Mouse (Mus musculus) embryonic facial prominence, embryonic 10.5 days (tissue): Measurements from ENCODE around the gene Rhbg. TPM values are rescaled to one million over a fixed set of nuclear protein-coding genes. Genes with fewer than 3 reads are reported as not detected.

Source experiments
- DNase-seq: peaks from one replicate; pipeline ENCODE4 v3.0.0-alpha.2; 2017; ENCODE audit warnings: low spot score
- H3K27ac ChIP-seq: fragments of 300-500 bp; sonication (generic); replicated peaks from 2 replicates; pipeline ENCODE4 v1.5.1; 2016; ENCODE audit warnings: mild to moderate bottlenecking
- H3K27me3 ChIP-seq: fragments of 300-500 bp; sonication (generic); replicated peaks from 2 replicates; pipeline ENCODE4 v1.6.1; 2016; ENCODE audit warnings: low read depth, mild to moderate bottlenecking; ENCODE audit not compliant: poor library complexity, severe bottlenecking
- H3K36me3 ChIP-seq: fragments of 300-500 bp; sonication (generic); replicated peaks from 2 replicates; pipeline ENCODE4 v1.6.1; 2016; ENCODE audit warnings: mild to moderate bottlenecking, moderate library complexity
- H3K4me1 ChIP-seq: fragments of 300-500 bp; sonication (generic); 2 replicates; pipeline ENCODE4 v1.6.1; 2016
- H3K4me3 ChIP-seq: fragments of 300-500 bp; sonication (generic); 2 replicates; pipeline ENCODE4 v1.5.1; 2016; ENCODE audit warnings: mild to moderate bottlenecking, moderate library complexity
- H3K9me3 ChIP-seq: fragments of 300-500 bp; sonication (generic); 2 replicates; pipeline ENCODE4 v1.6.1; 2016; ENCODE audit warnings: mild to moderate bottlenecking
- WGBS: fragments of 180-500 bp; shearing (Covaris S2); methylation state at CpG from one replicate; pipeline ENCODE4 v1.1.7; 2016; 5-methylcytosine and 5-hydroxymethylcytosine counted together
- polyA plus RNA-seq: library from polyadenylated mRNA; unstranded; fragments of >200 nt; fragmentation: Nextera tagmentation; extraction: Ambion mirVana; gene quantifications from 2 replicates; pipeline ENCODE4 v1.2.1, GENCODE M21; 2016

The Rhbg gene
- polyA plus RNA-seq, 1 experiment from 2014 or later, result 0.17 TPM

DNA sequence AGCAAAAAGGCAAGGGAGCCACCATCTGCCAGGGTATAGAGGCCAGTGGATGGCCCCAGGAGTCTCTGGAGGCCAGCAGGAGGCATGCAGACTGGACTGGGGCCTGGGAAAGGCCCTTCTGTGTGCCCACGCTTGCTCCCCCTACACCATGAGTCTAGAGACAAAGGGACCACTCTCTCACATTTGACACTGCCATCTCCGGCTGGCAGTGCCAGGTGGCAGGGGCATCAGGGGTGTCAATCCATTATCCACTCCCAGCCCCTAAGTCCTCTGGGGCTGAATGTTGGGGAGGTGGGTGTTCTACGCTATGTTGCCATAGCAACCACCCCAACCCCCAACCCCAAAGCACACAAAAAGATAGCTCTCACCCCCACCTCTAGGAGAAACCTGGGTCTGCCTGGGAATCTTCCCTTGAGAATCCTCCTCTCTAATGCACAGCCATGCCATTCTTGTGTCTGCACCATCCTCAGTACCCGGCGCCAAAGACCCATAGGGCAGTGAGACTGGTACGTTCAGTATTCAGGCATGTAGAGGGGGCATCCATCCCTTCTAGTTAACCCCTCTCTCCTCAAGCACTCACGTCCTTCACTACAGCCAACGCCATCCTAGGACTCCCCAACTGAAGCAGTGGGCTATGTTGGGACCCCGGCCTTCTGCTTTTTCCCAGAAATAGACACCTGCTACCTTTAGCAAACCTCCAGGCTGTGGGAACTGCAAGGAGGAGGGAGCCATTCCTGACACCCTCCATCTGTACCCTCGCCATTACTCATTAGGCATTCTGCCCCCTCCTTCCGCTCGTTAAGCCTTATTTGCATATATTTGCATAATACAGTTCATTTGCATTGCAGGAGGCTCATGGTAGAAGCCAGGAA, 32.8 kb downstream of the Rhbg start:
- H3K4me1 ChIP-seq, result peaks cover 7% of the 10 kb centered on the region
- H3K27me3 ChIP-seq, result peaks cover 99% of the 10 kb centered on the region
- 58% methylated on average over 12 of the region's 12 CpGs for WGBS
- no peak overlapping the region for H3K27ac ChIP-seq
- no peaks in the 10 kb centered on the region for H3K36me3 ChIP-seq
- no peak for DNase-seq
- H3K4me3 ChIP-seq, result no peak overlapping the region
- no peaks in the 10 kb centered on the region for H3K9me3 ChIP-seq

DNA sequence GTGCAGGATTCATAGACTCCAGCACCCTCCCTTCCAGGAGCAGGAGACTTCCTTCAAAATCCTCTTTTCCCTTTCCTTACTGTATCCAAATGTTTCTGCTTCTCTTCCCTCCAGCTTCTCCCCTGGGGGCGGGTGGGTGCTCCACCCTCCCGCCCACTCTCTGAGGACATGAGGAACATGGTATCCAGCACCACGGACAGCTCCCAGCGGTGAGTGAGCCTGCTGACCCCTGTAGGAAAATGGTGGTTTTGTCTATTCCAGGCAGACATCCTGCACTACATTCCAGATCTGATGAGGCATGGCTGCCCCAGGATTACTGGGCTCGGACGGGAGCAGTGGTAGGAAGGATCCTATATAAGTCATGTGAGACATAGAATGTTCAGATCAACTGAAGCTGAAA, 33.7 kb downstream of the Rhbg start:
- Histone ChIP-seq H3K27me3 (peaks cover 100% of the 10 kb centered on the region), H3K36me3 (no peaks in the 10 kb centered on the region), H3K9me3 (no peaks in the 10 kb centered on the region), H3K4me3 (no peak overlapping the region), H3K4me1 (peaks cover 7% of the 10 kb centered on the region; the same call in 1 of the 2 replicates), H3K27ac (no peak overlapping the region)
- peak; percentile 87 for DNase-seq
- whole genome bisulfite sequencing, result 3% methylated on average over 6 of the region's 6 CpGs

DNA sequence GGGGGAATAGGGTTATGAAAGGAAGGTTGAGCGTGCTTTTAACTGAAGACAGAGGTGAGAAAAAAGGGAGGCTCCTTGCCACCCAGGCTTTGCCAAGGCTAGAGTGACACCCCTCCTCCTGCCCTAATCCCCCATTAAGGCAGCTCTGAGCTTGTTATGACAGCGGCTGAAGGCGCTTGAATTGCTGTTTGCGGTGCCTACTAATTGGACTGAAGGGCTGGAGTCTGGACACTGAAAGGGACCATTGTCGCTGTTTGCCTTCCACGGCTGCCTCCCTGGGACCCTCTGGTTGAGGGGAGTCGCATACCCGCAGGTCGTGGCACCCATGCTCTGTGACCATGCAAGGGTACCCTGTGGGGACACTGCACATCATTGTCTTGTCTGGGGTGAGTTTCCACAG, 34.6 kb downstream of the Rhbg start:
- Histone ChIP-seq H3K4me1 (peaks cover 16% of the 10 kb centered on the region), H3K36me3 (no peaks in the 10 kb centered on the region), H3K27ac (no peak overlapping the region), H3K9me3 (no peaks in the 10 kb centered on the region), H3K27me3 (peaks cover 100% of the 10 kb centered on the region), H3K4me3 (0 out of 2 replicates have a peak overlapping the region, but pooled peaks have one; percentile 5)
- DNase-seq, result no peak
- 11% methylated on average over 9 of the region's 9 CpGs for WGBS

GRCm38 (mm10) chr3:88217679-88218078, 36.8 kb downstream of the Rhbg start:
- Histone ChIP-seq H3K27me3 (peaks cover 100% of the 10 kb centered on the region), H3K4me1 (peaks cover 24% of the 10 kb centered on the region), H3K4me3 (no peak overlapping the region), H3K27ac (no peak overlapping the region), H3K36me3 (no peaks in the 10 kb centered on the region), H3K9me3 (no peaks in the 10 kb centered on the region)
- 30% methylated on average over 1 of the region's 2 CpGs for WGBS
- DNase-seq, result no peak

DNA sequence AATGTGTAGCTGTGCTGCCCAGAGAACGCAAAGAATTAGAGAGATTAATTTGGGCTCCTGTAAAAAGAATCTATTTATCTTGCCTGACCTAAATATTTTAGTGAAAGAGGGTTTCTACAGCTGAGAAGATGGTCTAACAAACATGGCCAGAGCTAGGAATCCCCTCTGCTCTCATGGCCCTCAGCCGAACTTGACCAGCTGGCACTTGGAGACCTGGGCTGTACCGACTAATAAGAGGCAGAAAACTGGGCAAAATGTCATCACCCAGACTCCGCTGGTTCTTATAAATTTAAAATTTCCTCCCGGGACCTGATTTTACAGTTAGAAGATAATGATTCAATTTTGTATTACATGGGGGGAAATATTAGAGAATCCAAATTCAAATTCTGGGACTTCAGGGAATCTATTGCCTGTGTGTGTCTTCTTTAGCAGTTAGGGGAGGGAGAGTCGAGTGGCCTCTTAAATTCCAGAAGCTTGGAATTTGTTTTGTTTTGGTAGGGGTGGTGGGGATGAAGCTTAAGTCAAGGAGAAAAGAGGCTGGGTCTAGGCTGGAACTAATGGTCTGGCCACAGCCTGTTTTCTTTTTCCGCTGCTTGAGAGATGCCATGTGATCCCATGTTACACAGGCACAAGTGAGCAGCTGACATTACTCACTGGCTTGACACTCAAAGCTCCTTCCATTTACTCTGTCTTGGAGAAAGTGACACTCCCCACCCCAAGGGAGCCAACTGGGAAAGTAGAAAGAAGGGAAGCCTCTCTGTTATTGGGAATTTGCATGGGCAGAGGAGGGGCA, 37.8 kb downstream of the Rhbg start:
- H3K4me3 ChIP-seq, result peak overlapping the region; percentile 42; the same call in 1 of the 2 replicates
- 7% methylated on average over 7 of the region's 7 CpGs for WGBS
- H3K27ac ChIP-seq, result no peak overlapping the region
- no peaks in the 10 kb centered on the region for H3K36me3 ChIP-seq
- peaks cover 24% of the 10 kb centered on the region for H3K4me1 ChIP-seq
- DNase-seq, result no peak
- H3K27me3 ChIP-seq, result peaks cover 100% of the 10 kb centered on the region
- no peaks in the 10 kb centered on the region for H3K9me3 ChIP-seq

GRCm38 (mm10) chr3:88216116-88216515, 38.4 kb downstream of the Rhbg start:
- Histone ChIP-seq H3K27me3 (peaks cover 100% of the 10 kb centered on the region), H3K36me3 (no peaks in the 10 kb centered on the region), H3K4me1 (peaks cover 21% of the 10 kb centered on the region), H3K9me3 (no peaks in the 10 kb centered on the region), H3K4me3 (peak overlapping the region; percentile 42), H3K27ac (no peak overlapping the region)
- 1% methylated on average over 6 of the region's 6 CpGs for WGBS
- no peak for DNase-seq

DNA sequence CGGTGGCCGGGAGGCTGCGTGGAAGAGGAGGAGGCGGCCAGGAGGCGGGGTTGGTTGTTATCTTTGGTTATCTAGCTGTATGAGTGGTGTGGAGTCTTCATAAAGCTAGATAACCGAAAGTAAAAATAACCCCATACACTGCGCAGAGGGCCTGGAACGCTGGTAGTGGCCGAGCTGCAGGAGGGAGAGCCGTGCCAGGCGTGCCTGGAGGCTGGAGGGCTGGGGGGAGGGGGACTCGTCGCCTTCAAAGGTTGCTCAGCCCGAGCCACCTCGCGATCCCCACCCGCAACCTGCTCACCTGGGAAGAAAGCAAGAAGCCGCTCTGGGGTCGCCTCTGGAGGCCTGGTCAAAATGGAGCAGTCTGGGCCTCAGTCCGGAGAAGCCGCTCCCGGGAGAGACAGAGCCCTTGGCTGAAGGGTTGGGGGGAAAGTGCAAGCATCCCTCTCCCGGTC, 38.9 kb downstream of the Rhbg start:
- peaks cover 100% of the 10 kb centered on the region for H3K27me3 ChIP-seq
- peak; percentile 53 for DNase-seq
- H3K9me3 ChIP-seq, result no peaks in the 10 kb centered on the region
- peak overlapping the region; percentile 42 for H3K4me3 ChIP-seq
- no peaks in the 10 kb centered on the region for H3K36me3 ChIP-seq
- no peak overlapping the region for H3K27ac ChIP-seq
- WGBS, result under 1% methylated on average over 23 of the region's 23 CpGs
- H3K4me1 ChIP-seq, result peaks cover 21% of the 10 kb centered on the region

- H3K27me3 ChIP-seq, result peaks cover 100% of the 10 kb centered on the region
- peak; percentile 45 for DNase-seq
- H3K9me3 ChIP-seq, result no peaks in the 10 kb centered on the region
- H3K27ac ChIP-seq, result peak overlapping the region; percentile 35; the same call in 1 of the 2 replicates
- peak overlapping the region; percentile 42 for H3K4me3 ChIP-seq
- H3K4me1 ChIP-seq, result peaks cover 21% of the 10 kb centered on the region
- H3K36me3 ChIP-seq, result no peaks in the 10 kb centered on the region
- WGBS, result under 1% methylated on average over 48 of the region's 48 CpGs
Measured at GRCm38 (mm10) chr3:88214971-88215552, 39.4 kb downstream of the Rhbg start.

DNA sequence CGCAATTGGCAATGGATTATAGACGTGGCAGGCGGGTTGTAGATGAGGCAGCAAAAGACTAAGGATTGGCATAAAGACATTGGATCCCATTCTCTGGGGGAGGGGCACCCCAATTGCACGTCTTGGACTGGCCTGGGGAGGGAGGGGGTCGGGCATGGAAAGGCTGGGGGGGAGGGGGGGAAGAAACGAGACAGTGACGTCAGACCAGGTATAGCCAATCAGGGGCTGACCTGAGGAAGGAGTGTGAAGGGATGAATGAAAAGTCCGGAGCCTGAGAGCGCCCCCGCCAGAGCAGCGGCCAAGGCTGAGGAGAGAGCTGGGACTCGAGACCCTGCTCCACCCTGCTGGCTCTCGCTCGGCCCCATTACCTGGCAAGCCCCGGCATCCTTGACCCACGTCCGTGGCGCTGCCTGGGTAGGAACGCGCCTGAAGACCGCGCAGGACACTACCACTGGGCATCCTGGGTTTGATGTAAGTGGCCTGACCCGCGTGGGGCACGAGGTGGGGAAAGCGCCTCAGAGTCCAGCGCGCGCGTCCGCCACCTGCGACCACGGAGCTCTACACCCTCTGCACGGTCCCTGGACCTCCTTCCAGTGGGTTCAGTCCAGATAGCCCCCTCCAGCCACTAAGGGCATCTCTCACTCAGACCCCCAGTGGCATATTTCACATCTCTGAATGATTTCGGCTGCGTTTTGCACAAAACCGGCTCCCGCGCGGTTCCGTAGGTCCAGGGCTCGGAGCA, 40.1 kb downstream of the Rhbg start:
- Histone ChIP-seq H3K27ac (peak overlapping the region; percentile 35; the same call in 1 of the 2 replicates), H3K4me1 (peaks cover 26% of the 10 kb centered on the region)
- WGBS, result under 1% methylated on average over 42 of the region's 42 CpGs

GRCm38 (mm10) chr3:88213019-88213418, 41.5 kb downstream of the Rhbg start:
- Histone ChIP-seq H3K27ac (no peak overlapping the region), H3K27me3 (peaks cover 100% of the 10 kb centered on the region), H3K9me3 (no peaks in the 10 kb centered on the region), H3K36me3 (no peaks in the 10 kb centered on the region), H3K4me3 (no peak overlapping the region), H3K4me1 (peaks cover 29% of the 10 kb centered on the region)
- 2% methylated on average over 2 of the region's 2 CpGs for whole genome bisulfite sequencing
- DNase-seq, result no peak

More for the DNA sequence above, 40.1 kb downstream of the Rhbg start:
- H3K27me3 ChIP-seq, result peaks cover 100% of the 10 kb centered on the region
- peak; percentile 58 for DNase-seq
- H3K4me3 ChIP-seq, result peak overlapping the region; percentile 42
- no peaks in the 10 kb centered on the region for H3K9me3 ChIP-seq
- H3K36me3 ChIP-seq, result no peaks in the 10 kb centered on the region

GRCm38 (mm10) chr3:88212356-88212755, 42.2 kb downstream of the Rhbg start:
- no peak for DNase-seq
- H3K27me3 ChIP-seq, result peaks cover 100% of the 10 kb centered on the region
- no peaks in the 10 kb centered on the region for H3K9me3 ChIP-seq
- peaks cover 31% of the 10 kb centered on the region for H3K4me1 ChIP-seq
- no peak overlapping the region for H3K4me3 ChIP-seq
- H3K27ac ChIP-seq, result no peak overlapping the region
- no peaks in the 10 kb centered on the region for H3K36me3 ChIP-seq
- WGBS, result 2% methylated on average over 1 of the region's 1 CpGs

DNA sequence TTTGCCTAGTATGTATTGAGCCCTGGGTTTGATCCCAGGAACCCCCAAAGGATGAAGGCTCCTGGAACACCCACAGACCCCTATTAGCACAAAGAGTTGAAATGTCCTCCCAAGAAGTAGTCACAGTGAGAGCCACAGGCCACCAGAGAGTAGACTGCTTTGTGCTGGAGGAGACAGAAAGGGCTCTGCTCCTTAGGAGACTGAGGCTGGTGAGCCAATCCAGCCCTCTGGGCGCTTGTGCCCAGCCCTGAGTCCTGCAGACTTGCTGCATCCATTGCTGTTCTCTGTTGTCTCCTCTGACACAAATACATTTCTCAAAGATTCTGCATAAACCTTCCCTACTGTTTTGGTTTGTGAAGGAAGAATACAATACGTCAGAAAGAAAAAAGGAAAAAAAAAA, 43.6 kb downstream of the Rhbg start:
- Histone ChIP-seq H3K9me3 (no peaks in the 10 kb centered on the region), H3K27ac (no peak overlapping the region), H3K36me3 (no peaks in the 10 kb centered on the region), H3K27me3 (peaks cover 100% of the 10 kb centered on the region), H3K4me1 (peaks cover 43% of the 10 kb centered on the region), H3K4me3 (peak overlapping the region; percentile 14; the same call in 1 of the 2 replicates)
- 10% methylated on average over 2 of the region's 2 CpGs for WGBS
- no peak for DNase-seq
